Mouse (Mus musculus): Measurements from ENCODE around the gene Tbc1d10b.

The Tbc1d10b gene

GRCm38 (mm10) chr7:127207374-127208294 is 634 bp downstream of the Tbc1d10b start:
- WGBS, result under 1% methylated on average over 53 of the region's 53 CpGs

- 22% methylated on average over 2 of the region's 2 CpGs for WGBS
These were observed 1.7 kb downstream of the Tbc1d10b start for GRCm38 (mm10) chr7:127206606-127207005.

GRCm38 (mm10) chr7:127196484-127196883 is 11.8 kb downstream of the Tbc1d10b start:
- WGBS, result 47% methylated on average over 11 of the region's 11 CpGs

- under 1% methylated on average over 51 of the region's 51 CpGs for WGBS
These were observed 12.5 kb downstream of the Tbc1d10b start, which contains the start of gene Cd2bp2 for GRCm38 (mm10) chr7:127195544-127196295. TSS of gene Cd2bp2 (minus strand) at chr7:127196050.

- WGBS, result 72% methylated on average over 7 of the region's 7 CpGs
These were observed 13.6 kb downstream of the Tbc1d10b start for GRCm38 (mm10) chr7:127194633-127195029.

- WGBS, result 94% methylated on average over 17 of the region's 17 CpGs
These were observed 14.1 kb downstream of the Tbc1d10b start for GRCm38 (mm10) chr7:127194011-127194632.

GRCm38 (mm10) chr7:127192989-127193388 is 15.3 kb downstream of the Tbc1d10b start:
- WGBS, result 90% methylated on average over 5 of the region's 5 CpGs

GRCm38 (mm10) chr7:127190672-127191071 is 17.6 kb downstream of the Tbc1d10b start:
- WGBS, result 88% methylated on average over 6 of the region's 6 CpGs

- 76% methylated on average over 17 of the region's 17 CpGs for WGBS
These were observed 19.7 kb downstream of the Tbc1d10b start for GRCm38 (mm10) chr7:127188305-127189276.

- WGBS, result 80% methylated on average over 10 of the region's 10 CpGs
These were observed 20.9 kb downstream of the Tbc1d10b start for GRCm38 (mm10) chr7:127187351-127187750.

GRCm38 (mm10) chr7:127185601-127186000 is 22.7 kb downstream of the Tbc1d10b start:
- 64% methylated on average over 3 of the region's 3 CpGs for WGBS

- WGBS, result 50% methylated on average over 1 of the region's 1 CpGs
These were observed 23.5 kb downstream of the Tbc1d10b start for GRCm38 (mm10) chr7:127184720-127185119.

- WGBS, result 72% methylated on average over 6 of the region's 6 CpGs
These were observed 24.4 kb downstream of the Tbc1d10b start for GRCm38 (mm10) chr7:127183828-127184227.

GRCm38 (mm10) chr7:127183345-127183744 is 24.9 kb downstream of the Tbc1d10b start:
- 89% methylated on average over 8 of the region's 8 CpGs for WGBS

- WGBS, result 35% methylated on average over 3 of the region's 3 CpGs
These were observed 26.5 kb downstream of the Tbc1d10b start for GRCm38 (mm10) chr7:127181724-127182123.

GRCm38 (mm10) chr7:127180783-127181182 is 27.5 kb downstream of the Tbc1d10b start:
- WGBS, result 57% methylated on average over 2 of the region's 2 CpGs

- WGBS, result 72% methylated on average over 4 of the region's 4 CpGs
These were observed 31.3 kb downstream of the Tbc1d10b start for GRCm38 (mm10) chr7:127176937-127177336.

GRCm38 (mm10) chr7:127166501-127166900 is 41.8 kb downstream of the Tbc1d10b start:
- WGBS, result 93% methylated on average over 5 of the region's 5 CpGs

GRCm38 (mm10) chr7:127165607-127166493 is 42.4 kb downstream of the Tbc1d10b start:
- 91% methylated on average over 12 of the region's 12 CpGs for WGBS

GRCm38 (mm10) chr7:127164002-127164401 is 44.3 kb downstream of the Tbc1d10b start:
- 87% methylated on average over 4 of the region's 4 CpGs for WGBS
